Mouse (Mus musculus): ENCODE data around the gene Ankrd55. TPM values are rescaled to one million over a fixed set of nuclear protein-coding genes. Genes with fewer than 3 reads are reported as not detected.

Ankrd55 gene
- total RNA-seq, 2 experiments from 2014 or later, result 0.67 TPM; not detected in 1

GRCm38 (mm10) chr13:112340205-112340604, 52.0 kb downstream of the Ankrd55 start:
- no peak for ATAC-seq (replicated peaks; ENCODE audit: poor library complexity, severe bottlenecking)

- ATAC-seq (replicated peaks; ENCODE audit: poor library complexity, severe bottlenecking), result no peak
These were observed 52.5 kb downstream of the Ankrd55 start for GRCm38 (mm10) chr13:112340761-112341160.

- no peak for ATAC-seq (replicated peaks; ENCODE audit: poor library complexity, severe bottlenecking)
These were observed 54.8 kb downstream of the Ankrd55 start for GRCm38 (mm10) chr13:112342971-112343627.

- ATAC-seq (replicated peaks; ENCODE audit: poor library complexity, severe bottlenecking), result peak; percentile 68
These were observed 55.4 kb downstream of the Ankrd55 start for GRCm38 (mm10) chr13:112343628-112344009.

GRCm38 (mm10) chr13:112344270-112344864, 56.1 kb downstream of the Ankrd55 start:
- ATAC-seq (replicated peaks; ENCODE audit: poor library complexity, severe bottlenecking), result peak; percentile 82

- ATAC-seq (replicated peaks; ENCODE audit: poor library complexity, severe bottlenecking), result no peak
These were observed 57.3 kb downstream of the Ankrd55 start for GRCm38 (mm10) chr13:112345542-112345941.

- no peak for ATAC-seq (replicated peaks; ENCODE audit: poor library complexity, severe bottlenecking)
These were observed 57.8 kb downstream of the Ankrd55 start for GRCm38 (mm10) chr13:112346031-112346430.

- no peak for ATAC-seq (replicated peaks; ENCODE audit: poor library complexity, severe bottlenecking)
These were observed 58.5 kb downstream of the Ankrd55 start for GRCm38 (mm10) chr13:112346659-112347142.

GRCm38 (mm10) chr13:112348250-112348649, 60.0 kb downstream of the Ankrd55 start:
- ATAC-seq (replicated peaks; ENCODE audit: poor library complexity, severe bottlenecking), result no peak

GRCm38 (mm10) chr13:112348896-112349484, 60.7 kb downstream of the Ankrd55 start:
- ATAC-seq (replicated peaks; ENCODE audit: poor library complexity, severe bottlenecking), result no peak

GRCm38 (mm10) chr13:112349500-112349899, 61.2 kb downstream of the Ankrd55 start:
- ATAC-seq (replicated peaks; ENCODE audit: poor library complexity, severe bottlenecking), result no peak

GRCm38 (mm10) chr13:112351943-112352342, 63.7 kb downstream of the Ankrd55 start:
- no peak for ATAC-seq (replicated peaks; ENCODE audit: poor library complexity, severe bottlenecking)

GRCm38 (mm10) chr13:112354109-112354867, 66.0 kb downstream of the Ankrd55 start:
- ATAC-seq (replicated peaks; ENCODE audit: poor library complexity, severe bottlenecking), result peak; percentile 69

GRCm38 (mm10) chr13:112354958-112355357, 66.7 kb downstream of the Ankrd55 start:
- peak; percentile 91 for ATAC-seq (replicated peaks; ENCODE audit: poor library complexity, severe bottlenecking)

- no peak for ATAC-seq (replicated peaks; ENCODE audit: poor library complexity, severe bottlenecking)
These were observed 67.7 kb downstream of the Ankrd55 start for GRCm38 (mm10) chr13:112355794-112356486.

- ATAC-seq (replicated peaks; ENCODE audit: poor library complexity, severe bottlenecking), result peak; percentile 55
These were observed 73.3 kb downstream of the Ankrd55 start for GRCm38 (mm10) chr13:112361575-112361974.

GRCm38 (mm10) chr13:112363218-112363617, 75.0 kb downstream of the Ankrd55 start:
- peak; percentile 56 for ATAC-seq (replicated peaks; ENCODE audit: poor library complexity, severe bottlenecking)

- ATAC-seq (replicated peaks; ENCODE audit: poor library complexity, severe bottlenecking), result no peak
These were observed 75.5 kb downstream of the Ankrd55 start for GRCm38 (mm10) chr13:112363746-112364145.

GRCm38 (mm10) chr13:112364698-112365097, 76.4 kb downstream of the Ankrd55 start:
- ATAC-seq (replicated peaks; ENCODE audit: poor library complexity, severe bottlenecking), result no peak

- ATAC-seq (replicated peaks; ENCODE audit: poor library complexity, severe bottlenecking), result no peak
These were observed 77.1 kb downstream of the Ankrd55 start for GRCm38 (mm10) chr13:112365303-112365702.

All from granulocyte monocyte progenitor cell, adult 5-6 weeks (primary cell).